In genomic region chr3:138800664-138801411, GRCm38 (mm10) we compare ENCODE assay signal across 10 mouse cellular contexts. TPM values are rescaled to one million over a fixed set of nuclear protein-coding genes. Genes with fewer than 3 reads are reported as not detected.
DNase-seq lines count a peak whose midpoint lies in the region; ATAC-seq lines count a peak whose summit lies in the region.
"Had no signal": no experiment of that assay in that cellular context is flagged by ENCODE, and none has a peak within 500 bp of the region (broad histone marks: within the 10 kb centered on the region; RNA-seq: fewer than 3 reads in every experiment).

No protein-coding gene starts in this region.

- no peaks in the 10 kb centered on the region for H3K36me3 ChIP-seq in embryonic facial prominence, embryonic 14.5 days (ENCODE audit: control insufficient read depth, insufficient read depth, low read length)
- H3K36me3 ChIP-seq in hindbrain, embryonic 10.5 days, result no peaks in the 10 kb centered on the region
- H3K36me3 ChIP-seq in neural tube, embryonic 14.5 days (ENCODE audit: control insufficient read depth, insufficient read depth, low read length), result no peaks in the 10 kb centered on the region

- H3K27ac ChIP-seq in embryonic facial prominence, embryonic 14.5 days (replicated peaks; ENCODE audit: low read depth, low read length), result no peak overlapping the region
- peak overlapping the region; percentile 76 for H3K27ac ChIP-seq in hindbrain, embryonic 10.5 days
- peak overlapping the region; percentile 91 for H3K27ac ChIP-seq in neural tube, embryonic 14.5 days (ENCODE audit: low read depth, low read length)

- ATAC-seq in embryonic facial prominence, embryonic 14.5 days (ENCODE audit: low read depth), result peak; percentile 60; the same call in 1 of the 2 replicates
- ATAC-seq in neural tube, embryonic 14.5 days (ENCODE audit: low read depth), result peak; percentile 64
- ATAC-seq in megakaryocyte progenitor cell, adult 5-6 weeks (replicated peaks; ENCODE audit: poor library complexity), result no peak
- ATAC-seq: Patski had no signal

- H3K4me2 ChIP-seq in embryonic facial prominence, embryonic 14.5 days (ENCODE audit: low read depth, low read length), result no peak overlapping the region
- H3K4me2 ChIP-seq in neural tube, embryonic 14.5 days (ENCODE audit: low read depth, low read length), result peak overlapping the region; percentile 23

- WGBS in embryonic facial prominence, embryonic 14.5 days, result 54% methylated on average over 16 of the region's 16 CpGs
- 73% methylated on average over 16 of the region's 16 CpGs for WGBS in hindbrain, embryonic 10.5 days
- WGBS in neural tube, embryonic 14.5 days, result 30% methylated on average over 16 of the region's 16 CpGs

- H3K4me3 ChIP-seq in embryonic facial prominence, embryonic 14.5 days (ENCODE audit: low read depth, low read length), result no peak overlapping the region
- H3K4me3 ChIP-seq in hindbrain, embryonic 10.5 days, result no peak overlapping the region
- no peak overlapping the region for H3K4me3 ChIP-seq in neural tube, embryonic 14.5 days (ENCODE audit: low read depth, low read length)
- H3K4me3 ChIP-seq: erythroblast, embryonic 14.5 days had no signal

- peak; percentile 32 for DNase-seq in right cerebral cortex, adult 18-20 months
- DNase-seq in right cerebral cortex, postnatal 14 days, result no peak
- DNase-seq in embryonic facial prominence, embryonic 14.5 days (ENCODE audit: low spot score), result peak; percentile 59
- no peak for DNase-seq in hindbrain, embryonic 10.5 days (ENCODE audit: low spot score)
- no peak for DNase-seq in kidney, adult 18-20 months
- DNase-seq in Muller cell, postnatal 12 days (ENCODE audit: inconsistent ontology term), result no peak

- peaks cover 30% of the 10 kb centered on the region for H3K4me1 ChIP-seq in embryonic facial prominence, embryonic 14.5 days (ENCODE audit: control insufficient read depth, insufficient read depth, low read length)
- peaks cover 45% of the 10 kb centered on the region for H3K4me1 ChIP-seq in hindbrain, embryonic 10.5 days (replicated peaks)
- peaks cover 46% of the 10 kb centered on the region for H3K4me1 ChIP-seq in neural tube, embryonic 14.5 days (ENCODE audit: control insufficient read depth, insufficient read depth, low read length)

- no peaks in the 10 kb centered on the region for H3K9me3 ChIP-seq in embryonic facial prominence, embryonic 14.5 days (ENCODE audit: control insufficient read depth, low read length)
- H3K9me3 ChIP-seq in hindbrain, embryonic 10.5 days, result no peaks in the 10 kb centered on the region
- H3K9me3 ChIP-seq in neural tube, embryonic 14.5 days (ENCODE audit: control insufficient read depth, low read length), result no peaks in the 10 kb centered on the region

- H3K9ac ChIP-seq in embryonic facial prominence, embryonic 14.5 days (ENCODE audit: low read depth, low read length), result no peak overlapping the region
- no peak overlapping the region; the same call in 1 of the 2 replicates for H3K9ac ChIP-seq in neural tube, embryonic 14.5 days (replicated peaks; ENCODE audit: low read depth, low read length)

- no peaks in the 10 kb centered on the region for H3K27me3 ChIP-seq in embryonic facial prominence, embryonic 14.5 days (replicated peaks; ENCODE audit: control insufficient read depth, insufficient read depth, low read length)
- no peaks in the 10 kb centered on the region for H3K27me3 ChIP-seq in hindbrain, embryonic 10.5 days (ENCODE audit: insufficient read depth, poor library complexity, severe bottlenecking)
- H3K27me3 ChIP-seq in neural tube, embryonic 14.5 days (ENCODE audit: control insufficient read depth, insufficient read depth, low read length), result no peaks in the 10 kb centered on the region
- H3K27me3 ChIP-seq: Patski had no signal

RNA-seq across cellular contexts. Expression of gene Tspan5, which starts 58.8 kb away (rescaled TPM):
- polyA plus RNA-seq in embryonic facial prominence, embryonic 14.5 days (2014; fragmentation: Nextera tagmentation; extraction: Ambion mirVana), result 38.7 and 40.6 TPM in 2 replicates
- 33.0 and 46.4 TPM in 2 replicates for polyA plus RNA-seq in hindbrain, embryonic 10.5 days (2016; fragmentation: Nextera tagmentation; extraction: Ambion mirVana)
- polyA plus RNA-seq in neural tube, embryonic 14.5 days (2014; fragmentation: Nextera tagmentation; extraction: Ambion mirVana), result 115 and 136 TPM in 2 replicates
- total RNA-seq in megakaryocyte progenitor cell, adult 5-6 weeks (2015), result 26.5 and 33.7 TPM in 2 replicates
- total RNA-seq in megakaryocyte progenitor cell, adult 5-6 weeks (2017), result 39.0 and 40.5 TPM in 2 replicates

Comparison
In these comparisons a context has a peak if more than half of its experiments do, and no peak if none do; other contexts are left out.
1. DNase-seq: peak in right cerebral cortex, adult 18-20 months (single experiment) and embryonic facial prominence, embryonic 14.5 days (single experiment); none in right cerebral cortex, postnatal 14 days (single experiment), hindbrain, embryonic 10.5 days (single experiment), kidney, adult 18-20 months (single experiment) and Muller cell, postnatal 12 days (single experiment).